Mouse (Mus musculus): ENCODE results near the gene Ece1. TPM values are rescaled to one million over a fixed set of nuclear protein-coding genes. Genes with fewer than 3 reads are reported as not detected.
"Not testable (repeated sequence)": the region's sequence is repeated elsewhere in the genome, so short reads cannot be mapped to it uniquely, and the experiment has no call there.

The Ece1 gene
- polyA plus RNA-seq, 1 experiment from 2014 or later = 53.7 TPM

DNA sequence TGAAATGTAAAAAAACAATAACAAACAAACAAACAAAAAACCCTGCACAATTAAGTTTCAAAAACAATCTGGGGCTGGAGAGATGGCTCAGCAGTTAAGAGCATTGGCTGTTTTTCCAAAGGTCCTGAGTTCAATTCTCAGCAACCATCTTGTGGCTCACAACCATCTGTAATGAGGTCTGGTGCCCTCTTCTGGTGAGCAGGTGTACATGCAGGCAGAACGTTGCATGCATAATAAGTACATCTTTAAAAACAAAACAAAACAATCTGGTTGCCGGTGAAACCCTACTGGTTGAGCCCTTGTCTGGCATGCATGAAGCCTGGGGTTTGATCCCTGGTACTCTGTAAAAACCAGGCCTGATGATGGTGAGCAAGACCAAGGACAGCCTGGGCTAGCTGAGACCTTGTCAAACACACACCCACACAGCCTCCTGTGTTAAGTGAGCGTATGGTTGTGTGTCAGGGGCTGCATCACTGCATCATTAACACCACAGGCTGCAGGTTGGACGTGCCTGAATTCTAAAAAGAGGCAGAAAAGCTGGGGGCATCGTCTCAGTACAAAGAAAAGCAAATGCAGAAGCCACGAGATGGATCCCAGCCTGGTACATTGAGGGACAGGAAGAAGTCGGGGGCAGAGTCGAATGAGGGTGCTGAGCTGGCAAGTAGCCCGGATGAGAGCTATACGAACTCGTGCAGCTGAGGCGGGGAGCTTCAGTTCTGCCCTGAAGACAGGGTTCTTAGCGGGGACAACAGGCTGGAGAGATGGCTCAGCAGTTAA is 98.0 kb downstream of the Ece1 start:
- no peak for ATAC-seq (replicated peaks; ENCODE audit: low FRiP score)
- Histone ChIP-seq H3K9ac (no peak overlapping the region), H3K36me3 (peaks cover 88% of the 10 kb centered on the region), H3K27ac (no peak overlapping the region), H3K4me1 (0 out of 2 replicates have a peak, but pooled peaks cover 4% of the 10 kb centered on the region), H3K4me2 (no peak overlapping the region), H3K4me3 (replicated peaks) (no peak overlapping the region), H3K9me3 (replicated peaks) (peaks cover 6% of the 10 kb centered on the region; the same call in 1 of the 2 replicates), H3K27me3 (no peaks in the 10 kb centered on the region)
- WGBS = 89% methylated on average over 13 of the region's 13 CpGs

DNA sequence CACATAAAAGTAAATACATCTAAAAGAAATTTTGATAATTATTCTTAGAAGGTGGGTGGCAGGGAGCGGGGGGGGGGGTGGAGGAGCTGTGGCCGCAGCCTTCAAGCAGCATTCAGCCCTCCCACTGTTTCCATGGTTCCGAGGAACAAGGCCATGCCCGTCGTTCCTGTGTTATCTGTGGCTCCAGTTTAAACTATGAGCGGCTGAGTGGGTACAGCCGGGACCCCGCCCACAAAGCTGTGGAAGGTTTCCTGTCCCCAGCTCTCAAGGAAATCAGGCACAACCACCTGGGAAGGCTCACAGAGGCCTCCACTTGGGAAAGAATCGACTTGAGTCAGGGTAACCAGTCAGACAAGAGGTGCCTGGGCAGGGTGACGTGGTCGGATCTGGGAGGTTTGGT is 98.7 kb downstream of the Ece1 start:
- H3K4me2 ChIP-seq = no peak overlapping the region
- H3K27ac ChIP-seq = no peak overlapping the region
- no peak for ATAC-seq (replicated peaks; ENCODE audit: low FRiP score)
- H3K9ac ChIP-seq = no peak overlapping the region
- H3K4me3 ChIP-seq (replicated peaks) = no peak overlapping the region
- WGBS = 77% methylated on average over 11 of the region's 11 CpGs
- peaks cover 89% of the 10 kb centered on the region for H3K36me3 ChIP-seq
- H3K4me1 ChIP-seq = 0 out of 2 replicates have a peak, but pooled peaks cover 4% of the 10 kb centered on the region
- H3K9me3 ChIP-seq (replicated peaks) = peaks cover 6% of the 10 kb centered on the region; the same call in 1 of the 2 replicates
- no peaks in the 10 kb centered on the region for H3K27me3 ChIP-seq

DNA sequence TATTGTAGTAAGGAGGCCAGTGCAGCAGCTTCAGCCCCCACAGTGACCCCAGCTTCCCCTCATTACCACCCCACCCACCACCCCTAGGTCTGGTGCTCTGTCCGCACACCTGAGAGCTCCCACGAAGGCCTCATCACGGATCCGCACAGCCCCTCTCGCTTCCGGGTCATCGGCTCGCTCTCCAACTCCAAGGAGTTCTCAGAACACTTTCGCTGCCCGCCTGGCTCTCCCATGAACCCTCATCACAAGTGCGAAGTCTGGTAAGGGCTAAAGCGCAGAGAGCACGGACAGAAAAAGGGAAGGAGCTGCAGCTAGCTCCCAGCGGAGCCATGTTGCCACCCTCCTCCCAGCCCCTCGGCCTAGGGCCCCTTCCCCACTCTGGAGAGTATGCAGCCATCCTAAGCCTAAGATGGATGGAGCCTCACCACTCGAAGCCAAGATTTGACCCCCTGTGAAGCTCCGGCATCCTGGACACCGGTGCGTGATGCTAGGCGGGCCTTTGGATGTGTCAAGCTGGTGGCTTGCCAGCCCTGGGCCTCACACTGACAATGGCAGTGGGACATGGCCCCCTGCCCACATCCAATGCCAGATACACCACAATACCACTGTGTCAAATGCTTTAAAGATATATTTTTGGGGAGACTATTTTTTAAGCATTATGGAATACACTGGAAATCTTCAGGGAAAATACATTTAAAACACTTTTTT is 100.8 kb downstream of the Ece1 start:
- 0 out of 2 replicates have a peak, but pooled peaks cover 4% of the 10 kb centered on the region for H3K4me1 ChIP-seq
- H3K9me3 ChIP-seq (replicated peaks) = peaks cover 6% of the 10 kb centered on the region; the same call in 1 of the 2 replicates
- no peak overlapping the region for H3K4me3 ChIP-seq (replicated peaks)
- no peak overlapping the region for H3K27ac ChIP-seq
- H3K9ac ChIP-seq = no peak overlapping the region
- H3K27me3 ChIP-seq = no peaks in the 10 kb centered on the region
- peaks cover 79% of the 10 kb centered on the region for H3K36me3 ChIP-seq
- H3K4me2 ChIP-seq = no peak overlapping the region
- 88% methylated on average over 20 of the region's 20 CpGs for WGBS
- no peak for ATAC-seq (replicated peaks; ENCODE audit: low FRiP score)

DNA sequence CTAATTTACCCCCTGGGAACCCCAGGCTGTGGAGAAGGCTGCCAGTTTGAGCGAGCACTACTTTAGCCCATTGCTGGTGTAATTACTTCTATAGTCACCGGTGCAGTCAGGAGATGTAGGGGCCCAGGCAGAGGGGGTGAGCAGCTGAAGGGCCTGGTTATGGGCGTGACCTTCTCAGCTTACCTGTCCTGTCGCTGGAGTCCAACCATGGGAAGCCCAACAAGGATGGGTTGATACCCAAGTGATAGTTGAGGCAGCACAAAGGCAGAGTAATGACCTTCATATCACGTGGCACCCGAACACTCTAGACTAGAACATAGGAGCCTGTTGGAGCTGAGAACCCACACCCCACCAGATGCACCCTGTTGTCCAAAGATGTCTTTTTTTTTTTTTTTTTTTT is 101.4 kb downstream of the Ece1 start:
- no peak for ATAC-seq (replicated peaks; ENCODE audit: low FRiP score)
- 82% methylated on average over 6 of the region's 6 CpGs for WGBS
- peaks cover 73% of the 10 kb centered on the region for H3K36me3 ChIP-seq
- no peak overlapping the region for H3K27ac ChIP-seq
- H3K27me3 ChIP-seq = no peaks in the 10 kb centered on the region
- no peak overlapping the region for H3K4me2 ChIP-seq
- H3K9me3 ChIP-seq (replicated peaks) = peaks cover 6% of the 10 kb centered on the region; the same call in 1 of the 2 replicates
- no peak overlapping the region for H3K4me3 ChIP-seq (replicated peaks)
- 0 out of 2 replicates have a peak, but pooled peaks cover 4% of the 10 kb centered on the region for H3K4me1 ChIP-seq
- H3K9ac ChIP-seq = no peak overlapping the region

DNA sequence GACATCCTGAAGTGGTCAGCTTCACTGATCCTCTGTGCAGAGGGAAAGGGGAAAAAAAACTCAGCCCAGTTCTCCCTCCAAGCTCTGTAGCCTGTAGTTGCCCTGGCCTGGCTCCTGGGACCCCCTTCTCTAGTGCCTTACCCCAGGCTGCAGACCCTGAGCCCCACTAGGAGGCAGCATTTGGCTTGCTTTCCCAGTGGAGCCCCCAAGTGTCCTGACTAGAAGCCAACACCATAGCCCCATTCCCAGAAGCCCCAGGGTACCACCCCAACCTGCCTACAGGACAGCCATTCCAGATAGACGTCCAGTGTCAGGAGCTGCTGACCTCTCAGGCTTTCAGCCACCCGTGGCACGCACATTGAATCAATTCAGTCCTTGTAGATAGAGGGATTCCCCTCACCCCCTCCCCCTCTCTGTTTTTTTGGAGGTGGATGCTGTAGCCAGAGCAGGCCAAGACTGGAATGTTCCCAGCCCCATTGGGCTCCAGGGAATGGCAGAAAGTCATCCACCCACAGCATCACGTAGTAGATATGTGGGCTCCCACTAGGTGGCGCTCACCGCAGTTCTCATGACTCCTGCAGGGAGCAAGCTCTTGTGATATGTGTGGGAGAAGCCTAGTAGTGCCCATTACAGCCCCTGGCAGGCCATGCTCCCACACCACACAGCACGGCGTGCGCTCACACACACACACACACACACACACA is 102.0 kb downstream of the Ece1 start:
- Histone ChIP-seq H3K4me3 (replicated peaks) (no peak overlapping the region), H3K36me3 (peaks cover 67% of the 10 kb centered on the region), H3K4me2 (no peak overlapping the region), H3K27ac (no peak overlapping the region), H3K27me3 (no peaks in the 10 kb centered on the region), H3K4me1 (0 out of 2 replicates have a peak, but pooled peaks cover 4% of the 10 kb centered on the region), H3K9me3 (replicated peaks) (peaks cover 6% of the 10 kb centered on the region; the same call in 1 of the 2 replicates), H3K9ac (no peak overlapping the region)
- WGBS = 70% methylated on average over 9 of the region's 9 CpGs
- ATAC-seq (replicated peaks; ENCODE audit: low FRiP score) = peak; percentile 56; the same call in 1 of the 2 replicates

GRCm38 (mm10) chr4:137964585-137964930 is 102.5 kb downstream of the Ece1 start:
- no peak overlapping the region for H3K4me3 ChIP-seq (replicated peaks)
- H3K36me3 ChIP-seq = peaks cover 62% of the 10 kb centered on the region
- WGBS = 85% methylated on average over 11 of the region's 11 CpGs
- peaks cover 3% of the 10 kb centered on the region; the same call in 1 of the 2 replicates for H3K9me3 ChIP-seq (replicated peaks)
- H3K27me3 ChIP-seq = no peaks in the 10 kb centered on the region
- ATAC-seq (replicated peaks; ENCODE audit: low FRiP score) = no peak
- no peak overlapping the region for H3K27ac ChIP-seq
- no peak overlapping the region for H3K9ac ChIP-seq
- 0 out of 2 replicates have a peak, but pooled peaks cover 4% of the 10 kb centered on the region for H3K4me1 ChIP-seq
- H3K4me2 ChIP-seq = no peak overlapping the region

GRCm38 (mm10) chr4:137968203-137968602 is 106.2 kb downstream of the Ece1 start:
- no peak overlapping the region for H3K4me2 ChIP-seq
- 10% methylated on average over 9 of the region's 9 CpGs for WGBS
- no peaks in the 10 kb centered on the region for H3K27me3 ChIP-seq
- H3K4me1 ChIP-seq = 0 out of 2 replicates have a peak, but pooled peaks cover 4% of the 10 kb centered on the region
- no peak overlapping the region for H3K27ac ChIP-seq
- H3K4me3 ChIP-seq (replicated peaks) = no peak overlapping the region
- H3K36me3 ChIP-seq = peaks cover 29% of the 10 kb centered on the region
- no peaks in the 10 kb centered on the region for H3K9me3 ChIP-seq (replicated peaks)
- no peak overlapping the region for H3K9ac ChIP-seq
- no peak; the same call in 1 of the 2 replicates for ATAC-seq (replicated peaks; ENCODE audit: low FRiP score)

- not testable (repeated sequence) for H3K27me3 ChIP-seq; H3K9ac ChIP-seq; H3K4me1 ChIP-seq; H3K9me3 ChIP-seq (replicated peaks); H3K4me3 ChIP-seq (replicated peaks); ATAC-seq (replicated peaks; ENCODE audit: low FRiP score); H3K27ac ChIP-seq; H3K4me2 ChIP-seq
- H3K36me3 ChIP-seq = peaks cover 10% of the 10 kb centered on the region; the same call in 1 of the 2 replicates
- no CpG with 5 or more reads among the region's 11 CpGs for WGBS
Measured at GRCm38 (mm10) chr4:137970623-137971199, 108.7 kb downstream of the Ece1 start.

DNA sequence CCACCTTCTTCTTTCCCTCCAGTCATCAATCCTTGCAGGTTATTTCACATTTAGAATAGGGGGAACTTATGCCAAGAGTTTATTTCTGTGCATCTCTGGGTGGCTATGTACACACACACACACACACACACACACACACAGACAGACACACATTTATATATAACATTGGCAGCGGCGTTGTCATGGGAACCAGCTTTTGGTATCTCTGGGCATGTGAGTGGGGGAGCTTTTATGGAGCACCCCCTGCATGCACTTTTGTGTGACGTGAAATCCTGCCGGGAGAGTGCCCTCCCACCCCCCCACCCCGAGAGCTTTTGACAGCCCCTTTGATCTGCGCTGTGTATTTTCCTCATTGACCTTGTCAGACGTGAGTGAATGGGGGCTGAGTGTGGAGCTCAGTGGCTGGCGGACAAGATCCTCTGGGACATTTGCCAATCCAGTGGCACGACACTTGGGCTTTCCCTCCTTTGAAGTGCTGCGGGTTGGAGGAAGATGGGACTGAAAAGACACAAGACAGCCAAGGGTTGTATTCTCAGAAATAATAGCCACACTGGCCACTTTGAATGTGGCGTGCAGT is 112.9 kb downstream of the Ece1 start:
- not testable (repeated sequence) for ATAC-seq (replicated peaks; ENCODE audit: low FRiP score); H3K9ac ChIP-seq

GRCm38 (mm10) chr4:137979066-137979644 is 117.1 kb downstream of the Ece1 start:
- not testable (repeated sequence) for ATAC-seq (replicated peaks; ENCODE audit: low FRiP score)
- no CpG with 5 or more reads among the region's 11 CpGs for WGBS

More for the DNA sequence above, 112.9 kb downstream of the Ece1 start:
- not testable (repeated sequence) for H3K36me3 ChIP-seq; H3K27ac ChIP-seq; H3K9me3 ChIP-seq (replicated peaks); H3K4me1 ChIP-seq; H3K4me2 ChIP-seq; H3K4me3 ChIP-seq (replicated peaks); H3K27me3 ChIP-seq
- WGBS = no CpG with 5 or more reads among the region's 11 CpGs

GRCm38 (mm10) chr4:137982869-137983268 is 120.8 kb downstream of the Ece1 start:
- Histone ChIP-seq H3K4me1 (peaks cover 8% of the 10 kb centered on the region), H3K36me3 (no peaks in the 10 kb centered on the region), H3K9me3 (replicated peaks) (no peaks in the 10 kb centered on the region), H3K9ac (no peak overlapping the region), H3K4me2 (no peak overlapping the region), H3K4me3 (replicated peaks) (no peak overlapping the region), H3K27me3 (no peaks in the 10 kb centered on the region), H3K27ac (no peak overlapping the region)
- ATAC-seq (replicated peaks; ENCODE audit: low FRiP score) = no peak
- WGBS = 86% methylated on average over 1 of the region's 1 CpGs

More at GRCm38 (mm10) chr4:137979066-137979644, 117.1 kb downstream of the Ece1 start:
- not testable (repeated sequence) for H3K9ac ChIP-seq; H3K36me3 ChIP-seq; H3K4me2 ChIP-seq; H3K4me1 ChIP-seq; H3K9me3 ChIP-seq (replicated peaks); H3K4me3 ChIP-seq (replicated peaks); H3K27me3 ChIP-seq; H3K27ac ChIP-seq
